Mouse (Mus musculus) erythroblast, embryonic 14.5 days (primary cell): ENCODE measurements around the gene Tmem9b. TPM values are rescaled to one million over a fixed set of nuclear protein-coding genes. Genes with fewer than 3 reads are reported as not detected.

Experiments
- H3K27me3 ChIP-seq: 2 replicates; pipeline ENCODE4 v1.6.1; 2012; ENCODE audit warnings: inconsistent platforms; ENCODE audit not compliant: control insufficient read depth
- H3K36me3 ChIP-seq: 2 replicates; pipeline ENCODE4 v1.6.1; 2012; ENCODE audit warnings: mild to moderate bottlenecking, inconsistent platforms; ENCODE audit not compliant: control insufficient read depth
- H3K4me1 ChIP-seq: 2 replicates; pipeline ENCODE4 v1.6.1; 2012; ENCODE audit warnings: inconsistent platforms; ENCODE audit not compliant: control insufficient read depth
- H3K4me3 ChIP-seq: replicated peaks from 2 replicates; pipeline ENCODE3; 2012; ENCODE audit warnings: moderate library complexity, mild to moderate bottlenecking, inconsistent platforms
- H3K9me3 ChIP-seq: 2 replicates; pipeline ENCODE4 v1.6.1; 2012; ENCODE audit warnings: low read length, inconsistent platforms, mixed read lengths; ENCODE audit not compliant: control insufficient read depth
- GATA1 ChIP-seq: IDR thresholded peaks from 2 replicates; pipeline ENCODE4 v1.6.1; 2012; ENCODE audit warnings: low read length, inconsistent platforms, mixed read lengths
- TAL1 ChIP-seq: IDR thresholded peaks from 3 replicates; pipeline ENCODE4 v1.6.1; 2012; ENCODE audit warnings: low read length, inconsistent platforms, mixed read lengths
- polyA plus RNA-seq: library from polyadenylated mRNA; stranded (reverse); fragments of >175 nt; gene quantifications from 2 replicates; pipeline ENCODE4 v1.2.3, GENCODE M21; 2012

Gene Tmem9b
- polyA plus RNA-seq, 1 experiment = 0.51 TPM

DNA sequence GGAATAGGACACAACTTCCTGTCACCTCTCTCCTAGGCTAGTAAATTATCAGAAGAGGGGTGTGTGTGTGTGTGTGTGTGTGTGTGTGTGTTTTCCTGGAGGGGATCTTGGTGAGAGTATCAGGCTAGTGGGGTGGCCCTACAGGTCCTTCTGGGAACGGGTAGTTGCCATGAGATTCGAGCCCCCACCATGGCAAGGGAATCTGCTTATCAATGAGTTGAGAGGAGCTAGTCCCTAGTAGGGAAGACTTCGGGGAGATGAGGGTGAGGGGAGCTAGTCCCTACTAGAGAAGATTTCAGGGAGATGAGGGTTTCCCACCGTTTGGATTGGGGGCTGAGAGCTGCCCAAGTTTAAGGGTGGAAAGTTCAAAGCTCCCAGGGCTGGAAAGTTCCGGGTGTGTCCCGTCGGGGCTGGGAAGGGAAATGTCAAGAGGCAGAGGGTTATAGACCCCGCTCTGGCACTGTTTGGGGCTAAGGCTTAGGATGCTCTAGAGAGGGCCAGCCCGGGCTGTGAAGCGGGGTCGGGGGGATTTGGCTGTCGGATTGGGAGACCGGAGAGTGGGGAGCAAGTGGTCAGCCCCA, 1.2 kb downstream of the Tmem9b start:
- no peak for TF ChIP-seq TAL1
- Histone ChIP-seq H3K36me3 (peaks cover 29% of the 10 kb centered on the region), H3K4me3 (peak overlapping the region; percentile 79), H3K27me3 (no peaks in the 10 kb centered on the region), H3K9me3 (no peaks in the 10 kb centered on the region), H3K4me1 (peaks cover 58% of the 10 kb centered on the region)

- no peaks in the 10 kb centered on the region for H3K27me3 ChIP-seq
- H3K4me3 ChIP-seq = no peak overlapping the region
- TF ChIP-seq GATA1 = no peak
- TF ChIP-seq TAL1 = no peak
- no peaks in the 10 kb centered on the region for H3K9me3 ChIP-seq
- peaks cover 64% of the 10 kb centered on the region for H3K36me3 ChIP-seq
- H3K4me1 ChIP-seq = peaks cover 30% of the 10 kb centered on the region
Observed at GRCm38 (mm10) chr7:109747747-109748146, 4.9 kb downstream of the Tmem9b start.

- H3K27me3 ChIP-seq = no peaks in the 10 kb centered on the region
- no peaks in the 10 kb centered on the region for H3K4me1 ChIP-seq
- peaks cover 90% of the 10 kb centered on the region for H3K36me3 ChIP-seq
- H3K4me3 ChIP-seq = no peak overlapping the region
- H3K9me3 ChIP-seq = no peaks in the 10 kb centered on the region
- TF ChIP-seq GATA1 (no peak), TAL1 (no peak)
Observed at GRCm38 (mm10) chr7:109741703-109742102, 11.0 kb downstream of the Tmem9b start.

DNA sequence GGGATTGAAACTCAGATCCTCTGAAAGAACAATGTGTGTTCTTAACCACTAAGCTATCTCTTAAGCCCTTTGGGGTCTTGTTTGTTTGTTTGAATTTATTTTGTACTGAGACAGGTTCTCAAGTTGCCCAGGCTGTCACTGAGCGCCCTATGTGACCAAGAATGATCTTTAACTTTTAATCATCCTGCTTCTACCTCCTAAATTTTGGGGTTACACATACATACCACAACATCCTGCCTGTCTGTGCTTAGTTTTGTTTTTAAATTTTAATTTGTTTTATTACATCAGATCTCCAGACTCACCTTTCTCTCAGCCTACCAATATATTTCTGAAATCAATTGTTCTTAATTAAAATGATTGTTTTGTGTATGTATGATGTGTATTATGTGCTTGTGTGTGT, 11.6 kb downstream of the Tmem9b start:
- Histone ChIP-seq H3K27me3 (no peaks in the 10 kb centered on the region), H3K36me3 (peaks cover 90% of the 10 kb centered on the region), H3K4me3 (no peak overlapping the region), H3K4me1 (no peaks in the 10 kb centered on the region), H3K9me3 (no peaks in the 10 kb centered on the region)
- TF ChIP-seq TAL1 (no peak), GATA1 (no peak)

GRCm38 (mm10) chr7:109739822-109740370, 12.8 kb downstream of the Tmem9b start:
- no peaks in the 10 kb centered on the region for H3K9me3 ChIP-seq
- no peak for TF ChIP-seq TAL1
- H3K27me3 ChIP-seq = no peaks in the 10 kb centered on the region
- H3K4me1 ChIP-seq = no peaks in the 10 kb centered on the region
- H3K36me3 ChIP-seq = peaks cover 90% of the 10 kb centered on the region
- H3K4me3 ChIP-seq = no peak overlapping the region

DNA sequence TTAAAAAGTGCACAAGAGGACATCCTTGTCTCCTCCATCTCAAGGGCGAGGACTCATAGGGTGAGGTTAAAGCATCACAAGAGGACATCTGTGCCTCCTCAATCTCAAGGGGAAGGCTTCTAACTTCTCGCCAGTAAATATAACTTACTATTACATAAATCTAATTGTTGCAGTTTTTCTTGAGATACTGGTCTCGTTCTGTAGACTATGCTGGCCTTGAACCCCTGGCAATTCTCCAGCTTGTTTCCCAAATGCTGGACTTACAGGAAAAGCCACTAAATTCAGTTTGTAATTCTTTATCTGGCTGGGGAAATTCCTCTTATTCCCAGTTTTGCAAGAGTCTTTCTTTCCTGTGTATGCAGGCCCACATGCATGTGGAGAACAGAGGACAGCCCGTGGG, 17.9 kb downstream of the Tmem9b start:
- H3K4me3 ChIP-seq = no peak overlapping the region
- peaks cover 41% of the 10 kb centered on the region for H3K36me3 ChIP-seq
- TF ChIP-seq GATA1 = no peak
- TF ChIP-seq TAL1 = no peak
- no peaks in the 10 kb centered on the region for H3K27me3 ChIP-seq
- no peaks in the 10 kb centered on the region for H3K4me1 ChIP-seq
- H3K9me3 ChIP-seq = no peaks in the 10 kb centered on the region

- no peaks in the 10 kb centered on the region for H3K4me1 ChIP-seq
- no peak for TF ChIP-seq GATA1
- no peak for TF ChIP-seq TAL1
- H3K27me3 ChIP-seq = no peaks in the 10 kb centered on the region
- H3K4me3 ChIP-seq = no peak within 1 kb of the TSS
- H3K36me3 ChIP-seq = peaks cover 16% of the 10 kb centered on the region
- no peaks in the 10 kb centered on the region for H3K9me3 ChIP-seq
Observed at GRCm38 (mm10) chr7:109731626-109732025, 21.0 kb downstream of the Tmem9b start, which contains the start of gene Ascl3. TSS of gene Ascl3 (minus strand) at chr7:109731726.

DNA sequence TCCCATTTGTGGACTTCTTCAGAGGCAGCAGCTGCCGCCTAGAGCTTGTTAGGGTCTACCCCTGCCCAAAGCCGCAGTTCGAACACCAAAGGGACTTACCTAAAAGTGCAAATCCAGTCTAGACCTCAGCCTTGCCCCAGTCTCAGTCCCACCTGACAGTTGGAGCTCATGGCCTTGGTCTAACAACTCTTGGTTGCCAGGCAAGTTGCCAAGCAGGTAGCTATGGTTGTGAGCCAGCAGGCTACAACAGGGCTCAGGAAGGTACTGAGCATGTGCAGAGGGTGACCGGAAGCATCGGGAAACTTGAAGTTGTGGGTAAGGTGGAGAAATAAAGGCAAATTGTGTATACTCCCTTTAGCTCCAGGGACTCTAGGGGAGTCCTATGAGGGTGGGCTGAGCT, 29.0 kb downstream of the Tmem9b start, which contains the start of gene BC051019:
BC051019 (minus strand) TSS at position 154 of the 400 bp plus-strand sequence.
- no peak within 1 kb of the TSS for H3K4me3 ChIP-seq
- H3K27me3 ChIP-seq = no peaks in the 10 kb centered on the region

GRCm38 (mm10) chr7:109723114-109723513, 29.6 kb downstream of the Tmem9b start:
- TF ChIP-seq GATA1 (no peak), TAL1 (no peak)
- Histone ChIP-seq H3K4me3 (no peak overlapping the region), H3K9me3 (peaks cover 19% of the 10 kb centered on the region), H3K36me3 (no peaks in the 10 kb centered on the region), H3K27me3 (no peaks in the 10 kb centered on the region), H3K4me1 (no peaks in the 10 kb centered on the region)

More for the DNA sequence above, 29.0 kb downstream of the Tmem9b start, which contains the start of gene BC051019:
- H3K9me3 ChIP-seq = peaks cover 19% of the 10 kb centered on the region
- no peaks in the 10 kb centered on the region for H3K4me1 ChIP-seq
- no peaks in the 10 kb centered on the region for H3K36me3 ChIP-seq
- TF ChIP-seq GATA1 = no peak
- no peak for TF ChIP-seq TAL1

- H3K36me3 ChIP-seq = no peaks in the 10 kb centered on the region
- peaks cover 19% of the 10 kb centered on the region for H3K9me3 ChIP-seq
- no peaks in the 10 kb centered on the region for H3K4me1 ChIP-seq
- TF ChIP-seq TAL1 (no peak), GATA1 (no peak)
- no peaks in the 10 kb centered on the region for H3K27me3 ChIP-seq
- no peak overlapping the region for H3K4me3 ChIP-seq
Observed at GRCm38 (mm10) chr7:109722618-109723017, 30.1 kb downstream of the Tmem9b start.
